Mouse (Mus musculus): ENCODE measurements at regions not wholly inside any gene's neighbourhood (a gene's known extent, or its start where the extent isn't known, plus 50 kb on each side); places are given as distances from the start of the nearest gene placed in this dataset.
A peak's percentile ranks its signal among the peaks of the same experiment; 100 is the strongest.

DNA sequence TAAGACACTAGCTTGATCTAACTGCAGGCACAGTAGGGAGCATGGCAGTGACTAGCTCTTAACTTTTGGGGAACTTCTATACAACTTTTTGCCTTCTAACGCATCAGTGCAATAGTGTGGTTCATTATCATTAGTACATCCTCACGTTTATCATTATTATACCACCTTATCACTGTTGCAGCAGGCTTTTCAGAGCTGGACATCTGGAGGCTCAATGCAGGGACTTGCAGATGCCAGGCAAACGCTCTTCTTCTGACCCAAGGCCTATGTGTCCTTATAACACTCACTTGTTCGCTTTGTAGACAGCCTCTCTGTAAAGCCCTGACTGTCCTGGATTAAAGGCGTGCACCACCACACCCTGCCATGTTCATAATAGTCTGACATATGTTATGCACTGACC, 53.5 kb upstream of the Ubash3b start:
- WGBS (ENCODE audit: insufficient replicate concordance) = 26% methylated on average over 5 of the region's 5 CpGs
- Histone ChIP-seq H3K9ac (replicated peaks) (no peak overlapping the region), H3K4me1 (replicated peaks; ENCODE audit: control insufficient read depth in 2 of 2, insufficient read depth in 2 of 2, low read length in 1 of 2) (peaks cover 3 to 12% of the 10 kb centered on the region in 2 experiments), H3K9me3 (ENCODE audit: control insufficient read depth, low read length) (no peaks in the 10 kb centered on the region), H3K36me3 (replicated peaks; ENCODE audit: control insufficient read depth, insufficient read depth, low read depth) (no peaks in the 10 kb centered on the region), H3K27ac (no peak overlapping the region), H3K4me2 (ENCODE audit: low read depth) (no peak overlapping the region), H3K4me3 (ENCODE audit: insufficient read depth in 1 of 2, low read depth in 2 of 2, low read length in 2 of 2) (no peak overlapping the region), H3K27me3 (ENCODE audit: control insufficient read depth, insufficient read depth, low read length) (no peaks in the 10 kb centered on the region; the same call in none of the 2 replicates)
- no peak for DNase-seq (ENCODE audit: low read depth in 3 of 3, low spot score in 3 of 3)
- ATAC-seq (ENCODE audit: insufficient read depth) = peak; percentile 48; the same call in 1 of the 2 replicates
- TF ChIP-seq CTCF (IDR thresholded peaks at IDR 0.05; ENCODE audit: low read depth) (no peak), EP300 (IDR thresholded peaks at IDR 0.05; ENCODE audit: low read depth) (peak; percentile 29; the same call in 1 of the 2 replicates)

DNA sequence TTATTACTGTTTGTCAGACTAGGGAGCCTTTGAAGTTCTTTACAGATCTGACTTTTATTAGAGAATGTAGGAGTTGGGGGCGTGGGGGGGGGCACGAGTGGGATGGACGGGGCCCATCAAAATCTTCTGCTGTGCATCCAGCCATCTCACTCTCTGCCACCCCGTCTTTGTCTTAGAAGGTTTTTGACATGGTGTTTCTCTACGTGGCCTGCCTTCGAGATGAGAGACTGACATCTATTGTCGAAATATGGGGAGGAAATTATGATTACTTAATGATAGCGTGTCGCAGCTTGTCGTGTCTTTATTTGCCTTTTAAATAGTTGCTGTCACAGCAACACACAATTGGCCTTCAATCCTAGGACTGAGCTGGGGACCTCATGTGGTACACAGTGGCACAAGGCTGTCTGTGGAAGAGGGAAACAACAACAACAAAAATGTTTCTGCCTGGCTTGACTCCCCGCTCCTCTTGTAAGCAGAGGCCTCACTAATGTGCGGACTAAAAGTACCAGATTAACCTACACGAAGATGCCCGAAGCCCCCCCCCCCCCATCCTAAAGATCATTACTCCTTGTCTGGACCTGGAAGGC, 51.5 kb upstream of the Ubash3b start:
- TF ChIP-seq EP300 (IDR thresholded peaks at IDR 0.05; ENCODE audit: low read depth) = no peak
- no peak for TF ChIP-seq CTCF (IDR thresholded peaks at IDR 0.05; ENCODE audit: low read depth)
- peak overlapping the region; percentile 1; the same call in 1 of the 2 replicates for H3K9ac ChIP-seq (replicated peaks)
- no peak overlapping the region for H3K27ac ChIP-seq
- peak overlapping the region; percentile 28 for H3K4me2 ChIP-seq (ENCODE audit: low read depth)
- H3K4me3 ChIP-seq (ENCODE audit: insufficient read depth in 1 of 2, low read depth in 2 of 2, low read length in 2 of 2) = no peak overlapping the region
- DNase-seq (ENCODE audit: low read depth in 3 of 3, low spot score in 3 of 3) (no peak), ATAC-seq (ENCODE audit: insufficient read depth) (no peak)
- H3K4me1 ChIP-seq (replicated peaks; ENCODE audit: control insufficient read depth in 2 of 2, insufficient read depth in 2 of 2, low read length in 1 of 2) = peaks cover 3 to 12% of the 10 kb centered on the region in 2 experiments
- no peaks in the 10 kb centered on the region for H3K9me3 ChIP-seq (ENCODE audit: control insufficient read depth, low read length)
- no peaks in the 10 kb centered on the region for H3K27me3 ChIP-seq (ENCODE audit: control insufficient read depth, insufficient read depth, low read length)
- 43% methylated on average over 14 of the region's 14 CpGs for WGBS (ENCODE audit: insufficient replicate concordance)
- H3K36me3 ChIP-seq (replicated peaks; ENCODE audit: control insufficient read depth, insufficient read depth, low read depth) = no peaks in the 10 kb centered on the region

DNA sequence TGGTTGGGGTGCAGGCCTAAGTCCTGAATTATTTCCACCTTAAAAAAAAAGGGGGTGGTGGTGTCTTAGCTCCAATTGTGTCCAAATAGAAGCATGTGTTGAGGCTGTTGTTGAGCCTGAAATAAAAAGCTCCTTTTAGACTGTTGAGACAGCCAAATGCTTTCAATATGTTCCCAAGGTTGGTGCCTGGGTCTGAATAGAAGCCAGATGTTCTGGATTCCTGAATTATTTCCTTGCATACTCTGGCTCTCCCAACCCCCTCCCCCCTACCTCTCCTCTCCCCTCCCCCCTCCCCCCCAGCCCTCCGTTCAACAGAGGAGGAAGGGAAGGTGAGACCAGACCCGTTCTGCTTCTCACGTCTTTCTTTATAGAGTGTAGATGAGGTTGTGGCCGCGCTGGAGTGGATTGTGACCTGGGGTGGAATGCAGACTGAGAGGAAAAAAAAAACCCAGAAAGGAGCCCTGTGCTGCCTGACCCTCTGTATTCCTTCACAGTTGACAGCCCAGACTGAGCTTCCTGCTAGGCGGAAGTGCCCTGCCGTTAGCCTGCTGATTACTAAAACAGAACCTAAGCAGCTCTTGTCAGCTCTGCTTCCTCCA, 50.9 kb upstream of the Ubash3b start:
- DNase-seq (ENCODE audit: low read depth in 3 of 3, low spot score in 3 of 3) = no peak
- Histone ChIP-seq H3K9ac (replicated peaks) (peak overlapping the region; percentile 1; the same call in 1 of the 2 replicates), H3K4me3 (ENCODE audit: insufficient read depth in 1 of 2, low read depth in 2 of 2, low read length in 2 of 2) (no peak overlapping the region), H3K9me3 (ENCODE audit: control insufficient read depth, low read length) (no peaks in the 10 kb centered on the region), H3K4me2 (ENCODE audit: low read depth) (peak overlapping the region; percentile 28), H3K36me3 (replicated peaks; ENCODE audit: control insufficient read depth, insufficient read depth, low read depth) (no peaks in the 10 kb centered on the region), H3K27me3 (ENCODE audit: control insufficient read depth, insufficient read depth, low read length) (no peaks in the 10 kb centered on the region), H3K27ac (no peak overlapping the region), H3K4me1 (replicated peaks; ENCODE audit: control insufficient read depth in 2 of 2, insufficient read depth in 2 of 2, low read length in 1 of 2) (peaks cover 3 to 12% of the 10 kb centered on the region in 2 experiments)
- ATAC-seq (ENCODE audit: insufficient read depth) = no peak
- TF ChIP-seq CTCF (IDR thresholded peaks at IDR 0.05; ENCODE audit: low read depth) (no peak), EP300 (IDR thresholded peaks at IDR 0.05; ENCODE audit: low read depth) (no peak)
- WGBS (ENCODE audit: insufficient replicate concordance) = 3% methylated on average over 6 of the region's 7 CpGs

- Histone ChIP-seq H3K36me3 (replicated peaks; ENCODE audit: control insufficient read depth, insufficient read depth, low read depth) (no peaks in the 10 kb centered on the region), H3K4me3 (ENCODE audit: insufficient read depth in 1 of 2, low read depth in 2 of 2, low read length in 2 of 2) (no peak overlapping the region), H3K27me3 (ENCODE audit: control insufficient read depth, insufficient read depth, low read length) (no peaks in the 10 kb centered on the region), H3K4me2 (ENCODE audit: low read depth) (no peak overlapping the region), H3K9me3 (ENCODE audit: control insufficient read depth, low read length) (no peaks in the 10 kb centered on the region), H3K4me1 (replicated peaks; ENCODE audit: control insufficient read depth in 2 of 2, insufficient read depth in 2 of 2, low read length in 1 of 2) (peaks cover 3 to 12% of the 10 kb centered on the region in 2 experiments), H3K9ac (replicated peaks) (no peak overlapping the region), H3K27ac (no peak overlapping the region)
- WGBS (ENCODE audit: insufficient replicate concordance) = 62% methylated on average over 10 of the region's 10 CpGs
- no peak for ATAC-seq (ENCODE audit: insufficient read depth)
- no peak for DNase-seq (ENCODE audit: low read depth in 3 of 3, low spot score in 3 of 3)
- TF ChIP-seq EP300 (IDR thresholded peaks at IDR 0.05; ENCODE audit: low read depth) (no peak), CTCF (IDR thresholded peaks at IDR 0.05; ENCODE audit: low read depth) (no peak)
Observed at GRCm38 (mm10) chr9:41211865-41212302, 50.4 kb upstream of the Ubash3b start.

MicroRNAs in the stretch of these regions (microRNA counts, 519-probe panel; counts per million panel counts)
- microRNA mmu-miR-100 = 69.9 counts per million
- 69.9 counts per million for microRNA mmu-miR-125b-3p

Small RNAs in the stretch of these regions (microRNA-seq; reads per million reads assigned to microRNA genes)
- gene Mir100 = 1,425 reads per million, percentile 77 among the genes with 10 or more reads in this experiment
- gene Mir125b-1 = 111 reads per million, percentile 48 among the genes with 10 or more reads in this experiment
- 181 reads per million, percentile 54 among the genes with 10 or more reads in this experiment for gene Mirlet7a-2

All from liver, embryonic 14.5 days (tissue).